Mouse (Mus musculus) adrenal gland, postnatal 4 days (tissue): ENCODE measurements around the gene Atp6v1f. TPM values are rescaled to one million over a fixed set of nuclear protein-coding genes. Genes with fewer than 3 reads are reported as not detected.

Experiments used
- DNase-seq, 2 experiments: peaks; one replicate each; pipeline ENCODE4 v3.0.0; 2021 to 2022; ENCODE audit warnings: low spot score in 2 of 2, mixed read lengths in 2 of 2
- total RNA-seq, 2 experiments: library from RNA; stranded (reverse); gene quantifications; 2 replicates each; pipeline ENCODE4 v1.2.3; 2021

Atp6v1f gene
- total RNA-seq, 2 experiments from 2014 or later, result 174 to 181 TPM

GRCm38 (mm10) chr6:29517139-29517538 lies 49.6 kb downstream of the Atp6v1f start:
- DNase-seq, result peak; percentile 46 to 65

Other genes starting within 250 kb of the Atp6v1f start
- 10 to 100 TPM; 11.7 TPM for gene Hilpda, start 195.2 kb upstream of the Atp6v1f start, total RNA-seq
- under 1 TPM in 1 of 2 experiments, not detected in 1; 0.31 TPM for gene Fam71f2, start 188.1 kb upstream of the Atp6v1f start, total RNA-seq
- gene Fam71f1, start 148.6 kb upstream of the Atp6v1f start, total RNA-seq, result under 1 TPM in 1 of 2 experiments, not detected in 1; 0.22 TPM
- 100 to 1,000 TPM; 194 to 202 TPM for gene Calu, start 119.6 kb upstream of the Atp6v1f start, total RNA-seq
- not detected for gene Opn1sw, start 79.2 kb upstream of the Atp6v1f start, total RNA-seq
- gene Ccdc136, start 71.4 kb upstream of the Atp6v1f start, total RNA-seq, result 10 to 100 TPM; 10.0 to 12.6 TPM
- gene Flnc, start 34.5 kb upstream of the Atp6v1f start, total RNA-seq, result 10 to 100 TPM; 16.5 to 28.3 TPM
- gene Atp6v1fnb, start 3.7 kb downstream of the Atp6v1f start, total RNA-seq, result 1 to 10 TPM in 1 of 2 experiments, under 1 TPM in 1; 0.92 to 1.1 TPM
- gene Kcp, start 40.2 kb downstream of the Atp6v1f start, total RNA-seq, result 10 to 100 TPM in 1 of 2 experiments, 1 to 10 TPM in 1; 9.0 to 14.2 TPM
- gene Irf5, start 58.9 kb downstream of the Atp6v1f start, total RNA-seq, result 1 to 10 TPM; 4.5 to 4.7 TPM
- gene Tnpo3, start 142.2 kb downstream of the Atp6v1f start, total RNA-seq, result 10 to 100 TPM; 65.9 to 66.4 TPM
- 10 to 100 TPM; 10.6 to 16.4 TPM for gene Tspan33, start 226.5 kb downstream of the Atp6v1f start, total RNA-seq